Mouse (Mus musculus): ENCODE data around the gene Ccdc12. TPM values are rescaled to one million over a fixed set of nuclear protein-coding genes. Genes with fewer than 3 reads are reported as not detected.

Ccdc12 gene
- total RNA-seq, 4 experiments from 2014 or later = 46.4 to 61.2 (median 57.8) TPM

Small RNA genes within 50 kb of the gene (microRNA-seq; reads per million reads assigned to microRNA genes)
- gene Mir8107 = 0 to 0.64 reads per million in 2 experiments

Other genes starting within 250 kb of the Ccdc12 start
- gene Ptpn23, start 248.3 kb upstream of the Ccdc12 start, total RNA-seq (2022) = 10 to 100 TPM; 46.2 to 62.8 (median 53.4) TPM
- gene Ngp, start 236.8 kb upstream of the Ccdc12 start, total RNA-seq (2022) = under 1 TPM in 1 of 4 experiments, not detected in 3; 0.31 TPM
- gene Klhl18, start 179.8 kb upstream of the Ccdc12 start, total RNA-seq (2022) = 10 to 100 TPM; 22.3 to 27.0 (median 25.5) TPM
- gene Kif9, start 179.5 kb upstream of the Ccdc12 start, total RNA-seq (2022) = 1 to 10 TPM; 3.8 to 5.6 (median 4.7) TPM
- 10 to 100 TPM; 54.9 to 70.6 (median 61.4) TPM for gene Setd2, start 123.9 kb upstream of the Ccdc12 start, total RNA-seq (2022)
- gene Nradd, start 32.1 kb upstream of the Ccdc12 start, total RNA-seq (2022) = 1 to 10 TPM; 2.0 to 4.6 (median 3.0) TPM
- gene Nbeal2, start 2.3 kb upstream of the Ccdc12 start, total RNA-seq (2022) = 10 to 100 TPM; 15.1 to 18.5 (median 18.1) TPM
- gene Myl3, start 85.4 kb downstream of the Ccdc12 start, total RNA-seq (2022) = 1 to 10 TPM in 1 of 4 experiments, under 1 TPM in 1, not detected in 2; 0.74 to 1.9 TPM
- 10 to 100 TPM in 1 of 4 experiments, 1 to 10 TPM in 3; 6.1 to 10.5 (median 8.7) TPM for gene Pth1r, start 90.6 kb downstream of the Ccdc12 start, total RNA-seq (2022)
- gene Prss42, start 141.7 kb downstream of the Ccdc12 start, total RNA-seq (2022) = not detected
- gene Prss44, start 157.5 kb downstream of the Ccdc12 start, total RNA-seq (2022) = not detected
- under 1 TPM in 2 of 4 experiments, not detected in 2; 0.23 to 0.39 TPM for gene Prss43, start 170.2 kb downstream of the Ccdc12 start, total RNA-seq (2022)
- under 1 TPM in 3 of 4 experiments, not detected in 1; 0.35 to 0.63 (median 0.55) TPM for gene Prss45, start 178.1 kb downstream of the Ccdc12 start, total RNA-seq (2022)
- not detected for gene Prss46, start 188.0 kb downstream of the Ccdc12 start, total RNA-seq (2022)
- 1 to 10 TPM in 2 of 4 experiments, under 1 TPM in 2; 0.60 to 2.1 (median 1.4) TPM for gene Prss50, start 201.5 kb downstream of the Ccdc12 start, total RNA-seq (2022)
- gene Als2cl, start 223.4 kb downstream of the Ccdc12 start, total RNA-seq (2022) = 10 to 100 TPM in 3 of 4 experiments, 1 to 10 TPM in 1; 8.0 to 14.7 (median 13.7) TPM
- gene Tmie, start 223.6 kb downstream of the Ccdc12 start, total RNA-seq (2022) = 1 to 10 TPM; 2.4 to 3.6 (median 2.8) TPM